Mouse (Mus musculus): Measurements from ENCODE around the gene Stra8. TPM values are rescaled to one million over a fixed set of nuclear protein-coding genes. Genes with fewer than 3 reads are reported as not detected.

The Stra8 gene
- polyA plus RNA-seq, 1 experiment = 0.40 TPM

DNA sequence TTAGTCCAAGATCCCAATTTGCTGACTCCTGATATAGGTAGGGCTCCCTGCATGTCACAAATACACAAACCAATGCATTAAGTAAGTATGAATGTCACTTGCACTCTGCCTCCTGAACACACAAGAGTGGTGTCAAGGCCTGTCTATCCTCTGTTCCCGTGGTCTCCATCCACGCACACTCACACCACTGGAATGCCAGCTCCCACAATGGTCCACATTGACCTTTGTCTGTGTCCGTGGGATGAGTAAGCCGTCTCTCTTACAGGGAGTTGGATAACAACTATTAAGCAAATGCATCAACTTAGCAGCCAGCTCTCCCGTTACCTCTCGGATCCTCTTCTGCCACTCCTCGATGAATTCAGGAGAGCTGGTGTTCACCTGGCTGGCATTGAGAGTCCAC, 39.2 kb downstream of the Stra8 start:
- no peak overlapping the region for H3K4me3 ChIP-seq (ENCODE audit: control insufficient read depth, insufficient read depth, low read length)

DNA sequence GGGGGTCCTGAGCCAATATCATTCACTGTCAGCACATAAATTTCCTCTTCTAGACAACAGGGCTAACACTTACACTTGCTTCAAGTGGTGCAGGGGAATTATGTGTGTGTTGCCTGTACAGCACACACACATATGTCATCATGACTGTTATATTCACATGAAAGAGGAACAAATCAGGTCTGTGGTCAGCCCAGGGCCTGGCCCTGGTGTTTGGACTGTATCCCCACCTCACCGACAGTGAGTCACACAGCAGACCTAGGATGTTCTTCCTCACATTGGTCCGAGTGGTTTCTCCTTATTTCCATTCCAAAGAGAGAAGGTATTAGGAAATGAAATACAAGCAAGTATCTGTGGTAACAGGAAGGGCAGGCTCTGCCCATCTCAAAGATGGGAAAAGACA, 44.6 kb downstream of the Stra8 start:
- peaks cover 2% of the 10 kb centered on the region; the same call in 1 of the 2 replicates for H3K4me1 ChIP-seq (replicated peaks; ENCODE audit: control insufficient read depth, insufficient read depth, low read length)
- H3K36me3 ChIP-seq (ENCODE audit: control insufficient read depth, insufficient read depth, low read length) = no peaks in the 10 kb centered on the region
- no peak for DNase-seq
- no peak for TF ChIP-seq CTCF (IDR thresholded peaks at IDR 0.05; ENCODE audit: borderline replicate concordance, control insufficient read depth, extremely low read depth, insufficient read depth, low read length, poor library complexity)
- TF ChIP-seq POLR2A (IDR thresholded peaks at IDR 0.05; ENCODE audit: control insufficient read depth, extremely low read depth, insufficient read depth, low read length, poor library complexity) = no peak
- H3K27ac ChIP-seq (ENCODE audit: control insufficient read depth, insufficient read depth, low read length) = no peak overlapping the region
- no peak overlapping the region for H3K4me3 ChIP-seq (ENCODE audit: control insufficient read depth, insufficient read depth, low read length)
- H3K27me3 ChIP-seq (ENCODE audit: control insufficient read depth, insufficient read depth, low read length) = no peaks in the 10 kb centered on the region
- WGBS = 77% methylated on average over 2 of the region's 2 CpGs

More for the DNA sequence above, 39.2 kb downstream of the Stra8 start:
- no peak for DNase-seq
- Histone ChIP-seq H3K4me1 (replicated peaks; ENCODE audit: control insufficient read depth, insufficient read depth, low read length) (peaks cover 23% of the 10 kb centered on the region), H3K36me3 (ENCODE audit: control insufficient read depth, insufficient read depth, low read length) (no peaks in the 10 kb centered on the region), H3K27ac (ENCODE audit: control insufficient read depth, insufficient read depth, low read length) (no peak overlapping the region), H3K27me3 (ENCODE audit: control insufficient read depth, insufficient read depth, low read length) (no peaks in the 10 kb centered on the region)
- 95% methylated on average over 7 of the region's 7 CpGs for WGBS
- no peak for TF ChIP-seq CTCF (IDR thresholded peaks at IDR 0.05; ENCODE audit: borderline replicate concordance, control insufficient read depth, extremely low read depth, insufficient read depth, low read length, poor library complexity)
- TF ChIP-seq POLR2A (IDR thresholded peaks at IDR 0.05; ENCODE audit: control insufficient read depth, extremely low read depth, insufficient read depth, low read length, poor library complexity) = no peak

DNA sequence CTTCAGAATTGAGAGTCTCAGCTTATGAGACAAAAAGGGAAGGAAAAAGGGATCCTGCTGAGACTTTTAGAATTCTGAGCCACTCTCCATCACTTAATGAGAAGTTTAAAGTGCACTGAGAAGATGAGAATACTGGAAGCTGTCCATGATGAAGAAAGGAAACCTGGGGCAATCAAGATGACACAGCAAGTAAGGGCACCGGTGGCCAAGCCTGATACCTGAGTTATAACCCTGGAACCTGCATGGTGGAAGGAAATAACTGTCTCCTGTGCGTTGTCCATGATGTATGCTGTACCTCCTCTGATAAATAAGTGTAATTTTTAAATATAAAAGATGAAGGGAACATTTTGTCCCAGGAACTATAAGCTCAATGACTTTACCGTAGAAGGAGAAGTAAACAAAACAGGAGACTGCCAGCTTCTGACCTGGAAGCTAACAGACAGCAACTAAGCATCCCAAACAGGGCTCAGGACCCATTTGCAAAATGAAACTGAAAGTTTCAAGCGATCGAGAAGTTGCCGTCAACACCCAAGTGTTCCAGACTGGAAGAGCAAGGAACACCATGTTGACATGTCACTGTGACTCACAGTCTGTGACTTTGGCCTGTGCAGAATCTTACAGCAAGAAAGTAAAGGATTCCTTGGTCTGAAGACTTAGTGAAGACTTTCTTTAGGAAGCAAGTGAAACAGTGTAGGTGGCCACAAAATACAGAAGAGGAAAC, 46.0 kb downstream of the Stra8 start:
- Histone ChIP-seq H3K36me3 (ENCODE audit: control insufficient read depth, insufficient read depth, low read length) (no peaks in the 10 kb centered on the region), H3K4me1 (replicated peaks; ENCODE audit: control insufficient read depth, insufficient read depth, low read length) (peaks cover 2% of the 10 kb centered on the region; the same call in 1 of the 2 replicates), H3K4me3 (ENCODE audit: control insufficient read depth, insufficient read depth, low read length) (peak overlapping the region; percentile 14; the same call in 1 of the 2 replicates), H3K27me3 (ENCODE audit: control insufficient read depth, insufficient read depth, low read length) (no peaks in the 10 kb centered on the region), H3K27ac (ENCODE audit: control insufficient read depth, insufficient read depth, low read length) (no peak overlapping the region)
- no peak for DNase-seq
- TF ChIP-seq CTCF (IDR thresholded peaks at IDR 0.05; ENCODE audit: borderline replicate concordance, control insufficient read depth, extremely low read depth, insufficient read depth, low read length, poor library complexity) (no peak), POLR2A (IDR thresholded peaks at IDR 0.05; ENCODE audit: control insufficient read depth, extremely low read depth, insufficient read depth, low read length, poor library complexity) (no peak)
- 40% methylated on average over 6 of the region's 6 CpGs for WGBS

DNA sequence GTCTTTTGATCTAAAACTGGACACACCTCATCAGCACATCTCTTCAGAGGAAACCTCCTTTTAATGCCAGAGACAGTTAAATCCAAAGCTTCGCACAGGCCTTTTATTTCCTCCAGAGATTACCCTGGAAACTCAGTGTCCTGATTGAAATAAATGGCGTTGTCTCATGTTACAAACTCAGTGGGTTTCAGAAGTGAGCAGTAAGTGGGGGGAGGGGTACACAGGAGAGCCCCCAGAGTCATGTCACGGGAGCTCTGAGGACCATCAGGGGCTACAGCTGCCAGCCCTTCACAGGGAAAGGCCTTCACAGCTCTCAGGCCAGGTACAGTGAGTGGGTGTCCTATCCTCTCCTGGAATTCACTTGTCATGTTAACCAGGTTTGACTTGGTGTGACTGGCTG, 51.2 kb downstream of the Stra8 start:
- Histone ChIP-seq H3K4me3 (ENCODE audit: control insufficient read depth, insufficient read depth, low read length) (no peak overlapping the region), H3K27ac (ENCODE audit: control insufficient read depth, insufficient read depth, low read length) (no peak overlapping the region), H3K4me1 (replicated peaks; ENCODE audit: control insufficient read depth, insufficient read depth, low read length) (peaks cover 2% of the 10 kb centered on the region; the same call in 1 of the 2 replicates), H3K27me3 (ENCODE audit: control insufficient read depth, insufficient read depth, low read length) (no peaks in the 10 kb centered on the region), H3K36me3 (ENCODE audit: control insufficient read depth, insufficient read depth, low read length) (no peaks in the 10 kb centered on the region)
- 96% methylated on average over 3 of the region's 3 CpGs for WGBS
- TF ChIP-seq POLR2A (IDR thresholded peaks at IDR 0.05; ENCODE audit: control insufficient read depth, extremely low read depth, insufficient read depth, low read length, poor library complexity) (no peak), CTCF (IDR thresholded peaks at IDR 0.05; ENCODE audit: borderline replicate concordance, control insufficient read depth, extremely low read depth, insufficient read depth, low read length, poor library complexity) (no peak)
- no peak for DNase-seq

DNA sequence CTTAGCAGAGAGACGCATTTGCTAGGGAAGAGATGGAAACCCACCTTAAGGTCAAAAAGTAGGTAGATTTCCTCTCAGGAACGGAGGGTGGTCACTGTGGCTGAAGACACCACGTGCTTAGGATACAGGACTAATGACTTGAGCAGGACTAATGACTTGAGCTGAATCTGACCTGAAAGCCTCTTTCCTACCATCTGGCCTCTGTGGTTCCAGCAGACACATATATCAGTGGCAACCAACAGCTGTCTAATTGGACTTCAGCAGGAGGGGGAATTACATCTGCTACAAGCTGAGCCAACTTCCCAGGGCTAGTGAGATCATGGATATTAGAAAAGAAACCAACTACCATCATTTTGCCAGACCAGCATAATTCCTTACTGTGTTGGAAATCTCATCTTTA, 59.3 kb downstream of the Stra8 start:
- Histone ChIP-seq H3K4me1 (replicated peaks; ENCODE audit: control insufficient read depth, insufficient read depth, low read length) (peaks cover 6% of the 10 kb centered on the region), H3K27ac (ENCODE audit: control insufficient read depth, insufficient read depth, low read length) (no peak overlapping the region), H3K36me3 (ENCODE audit: control insufficient read depth, insufficient read depth, low read length) (no peaks in the 10 kb centered on the region), H3K27me3 (ENCODE audit: control insufficient read depth, insufficient read depth, low read length) (no peaks in the 10 kb centered on the region), H3K4me3 (ENCODE audit: control insufficient read depth, insufficient read depth, low read length) (no peak overlapping the region)
- DNase-seq = no peak
- TF ChIP-seq CTCF (IDR thresholded peaks at IDR 0.05; ENCODE audit: borderline replicate concordance, control insufficient read depth, extremely low read depth, insufficient read depth, low read length, poor library complexity) = no peak
- no peak for TF ChIP-seq POLR2A (IDR thresholded peaks at IDR 0.05; ENCODE audit: control insufficient read depth, extremely low read depth, insufficient read depth, low read length, poor library complexity)
- 95% methylated on average over 3 of the region's 3 CpGs for WGBS

DNA sequence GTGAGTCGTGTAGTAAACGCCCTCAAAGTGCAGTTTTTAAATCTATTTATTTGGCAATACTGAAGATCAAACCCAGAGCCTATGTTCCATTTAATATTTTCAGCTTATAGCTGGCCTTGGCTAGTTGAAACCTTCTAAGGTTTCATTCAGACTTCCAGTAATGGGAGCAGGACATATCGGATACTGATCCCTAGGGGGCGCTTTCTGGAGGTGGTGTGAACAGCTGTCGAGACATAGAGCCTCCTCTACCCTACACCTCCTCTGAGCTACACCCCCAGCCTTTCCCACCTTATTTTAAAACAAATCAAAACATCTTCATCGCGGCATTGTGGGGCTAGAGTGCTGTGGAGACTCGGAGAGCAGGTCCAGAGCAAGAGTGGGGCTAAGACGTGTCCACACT, 60.7 kb downstream of the Stra8 start:
- peak; percentile 23 for DNase-seq
- Histone ChIP-seq H3K4me1 (replicated peaks; ENCODE audit: control insufficient read depth, insufficient read depth, low read length) (peaks cover 6% of the 10 kb centered on the region), H3K27me3 (ENCODE audit: control insufficient read depth, insufficient read depth, low read length) (no peaks in the 10 kb centered on the region), H3K27ac (ENCODE audit: control insufficient read depth, insufficient read depth, low read length) (no peak overlapping the region), H3K36me3 (ENCODE audit: control insufficient read depth, insufficient read depth, low read length) (no peaks in the 10 kb centered on the region), H3K4me3 (ENCODE audit: control insufficient read depth, insufficient read depth, low read length) (no peak overlapping the region)
- no peak for TF ChIP-seq POLR2A (IDR thresholded peaks at IDR 0.05; ENCODE audit: control insufficient read depth, extremely low read depth, insufficient read depth, low read length, poor library complexity)
- no peak for TF ChIP-seq CTCF (IDR thresholded peaks at IDR 0.05; ENCODE audit: borderline replicate concordance, control insufficient read depth, extremely low read depth, insufficient read depth, low read length, poor library complexity)
- 81% methylated on average over 9 of the region's 9 CpGs for WGBS

Measured in thymus, adult 2 months (tissue).